Mouse (Mus musculus): Measurements from ENCODE around the gene Ctnna2. TPM values are rescaled to one million over a fixed set of nuclear protein-coding genes. Genes with fewer than 3 reads are reported as not detected.

Ctnna2 gene
- total and polyA plus RNA-seq, 2 experiments = not detected

GRCm38 (mm10) chr6:77743651-77744050 lies 235.8 kb downstream of the Ctnna2 start:
- H3K36me3 ChIP-seq (ENCODE audit: control insufficient read depth, insufficient read depth, low read length) = no peaks in the 10 kb centered on the region
- H3K79me2 ChIP-seq (ENCODE audit: control insufficient read depth, insufficient read depth, low read length) = no peaks in the 10 kb centered on the region
- DNase-seq (ENCODE audit: extremely low read depth, low read depth, low spot score) = no peak
- H3K9ac ChIP-seq (ENCODE audit: low read depth, low read length) = no peak overlapping the region
- no peaks in the 10 kb centered on the region for H3K27me3 ChIP-seq (ENCODE audit: control insufficient read depth, insufficient read depth, low read length)
- H3K27ac ChIP-seq (replicated peaks; ENCODE audit: insufficient read depth, low read depth, low read length) = no peak overlapping the region
- H3K4me3 ChIP-seq (ENCODE audit: insufficient read depth, low read depth, low read length) = no peak overlapping the region
- TF ChIP-seq POLR2A (IDR thresholded peaks at IDR 0.05; ENCODE audit: extremely low read depth, insufficient read depth, low read length) = no peak
- TF ChIP-seq CTCF (IDR thresholded peaks at IDR 0.05; ENCODE audit: low read depth, low read length) = no peak
- H3K4me1 ChIP-seq (ENCODE audit: control insufficient read depth, insufficient read depth, low read length) = no peaks in the 10 kb centered on the region

GRCm38 (mm10) chr6:77742988-77743387 lies 236.5 kb downstream of the Ctnna2 start:
- 84% methylated on average over 1 of the region's 1 CpGs for WGBS
- no peak for DNase-seq (ENCODE audit: extremely low read depth, low read depth, low spot score)
- H3K4me1 ChIP-seq (ENCODE audit: control insufficient read depth, insufficient read depth, low read length) = no peaks in the 10 kb centered on the region
- no peaks in the 10 kb centered on the region for H3K79me2 ChIP-seq (ENCODE audit: control insufficient read depth, insufficient read depth, low read length)
- no peak overlapping the region for H3K4me3 ChIP-seq (ENCODE audit: insufficient read depth, low read depth, low read length)
- no peaks in the 10 kb centered on the region for H3K36me3 ChIP-seq (ENCODE audit: control insufficient read depth, insufficient read depth, low read length)
- TF ChIP-seq CTCF (IDR thresholded peaks at IDR 0.05; ENCODE audit: low read depth, low read length) (no peak), POLR2A (IDR thresholded peaks at IDR 0.05; ENCODE audit: extremely low read depth, insufficient read depth, low read length) (no peak)
- H3K9ac ChIP-seq (ENCODE audit: low read depth, low read length) = no peak overlapping the region
- H3K27ac ChIP-seq (replicated peaks; ENCODE audit: insufficient read depth, low read depth, low read length) = no peak overlapping the region
- no peaks in the 10 kb centered on the region for H3K27me3 ChIP-seq (ENCODE audit: control insufficient read depth, insufficient read depth, low read length)

GRCm38 (mm10) chr6:77738640-77739039 lies 240.9 kb downstream of the Ctnna2 start:
- no peak overlapping the region for H3K27ac ChIP-seq (replicated peaks; ENCODE audit: insufficient read depth, low read depth, low read length)
- no peaks in the 10 kb centered on the region for H3K36me3 ChIP-seq (ENCODE audit: control insufficient read depth, insufficient read depth, low read length)
- no peaks in the 10 kb centered on the region for H3K79me2 ChIP-seq (ENCODE audit: control insufficient read depth, insufficient read depth, low read length)
- no peaks in the 10 kb centered on the region for H3K27me3 ChIP-seq (ENCODE audit: control insufficient read depth, insufficient read depth, low read length)
- no peak overlapping the region for H3K9ac ChIP-seq (ENCODE audit: low read depth, low read length)
- DNase-seq (ENCODE audit: extremely low read depth, low read depth, low spot score) = no peak
- 71% methylated on average over 4 of the region's 4 CpGs for WGBS
- no peak overlapping the region for H3K4me3 ChIP-seq (ENCODE audit: insufficient read depth, low read depth, low read length)
- no peaks in the 10 kb centered on the region for H3K4me1 ChIP-seq (ENCODE audit: control insufficient read depth, insufficient read depth, low read length)
- TF ChIP-seq CTCF (IDR thresholded peaks at IDR 0.05; ENCODE audit: low read depth, low read length) (no peak), POLR2A (IDR thresholded peaks at IDR 0.05; ENCODE audit: extremely low read depth, insufficient read depth, low read length) (no peak)

GRCm38 (mm10) chr6:77724952-77725299 lies 254.6 kb downstream of the Ctnna2 start:
- Histone ChIP-seq H3K4me3 (ENCODE audit: insufficient read depth, low read depth, low read length) (no peak overlapping the region), H3K36me3 (ENCODE audit: control insufficient read depth, insufficient read depth, low read length) (no peaks in the 10 kb centered on the region), H3K27ac (replicated peaks; ENCODE audit: insufficient read depth, low read depth, low read length) (no peak overlapping the region), H3K27me3 (ENCODE audit: control insufficient read depth, insufficient read depth, low read length) (no peaks in the 10 kb centered on the region), H3K9ac (ENCODE audit: low read depth, low read length) (no peak overlapping the region), H3K4me1 (ENCODE audit: control insufficient read depth, insufficient read depth, low read length) (no peaks in the 10 kb centered on the region), H3K79me2 (ENCODE audit: control insufficient read depth, insufficient read depth, low read length) (no peaks in the 10 kb centered on the region)
- no peak for DNase-seq (ENCODE audit: extremely low read depth, low read depth, low spot score)
- TF ChIP-seq CTCF (IDR thresholded peaks at IDR 0.05; ENCODE audit: low read depth, low read length) (no peak), POLR2A (IDR thresholded peaks at IDR 0.05; ENCODE audit: extremely low read depth, insufficient read depth, low read length) (no peak)
- WGBS = 80% methylated on average over 2 of the region's 2 CpGs

- WGBS = 78% methylated on average over 5 of the region's 5 CpGs
Observed at GRCm38 (mm10) chr6:77724042-77724951, 255.2 kb downstream of the Ctnna2 start.

GRCm38 (mm10) chr6:77694093-77694492 lies 285.4 kb downstream of the Ctnna2 start:
- TF ChIP-seq CTCF (IDR thresholded peaks at IDR 0.05; ENCODE audit: low read depth, low read length) = no peak
- TF ChIP-seq POLR2A (IDR thresholded peaks at IDR 0.05; ENCODE audit: extremely low read depth, insufficient read depth, low read length) = no peak
- Histone ChIP-seq H3K4me1 (ENCODE audit: control insufficient read depth, insufficient read depth, low read length) (no peaks in the 10 kb centered on the region), H3K36me3 (ENCODE audit: control insufficient read depth, insufficient read depth, low read length) (no peaks in the 10 kb centered on the region), H3K27me3 (ENCODE audit: control insufficient read depth, insufficient read depth, low read length) (no peaks in the 10 kb centered on the region), H3K27ac (replicated peaks; ENCODE audit: insufficient read depth, low read depth, low read length) (no peak overlapping the region), H3K79me2 (ENCODE audit: control insufficient read depth, insufficient read depth, low read length) (no peaks in the 10 kb centered on the region), H3K4me3 (ENCODE audit: insufficient read depth, low read depth, low read length) (no peak overlapping the region), H3K9ac (ENCODE audit: low read depth, low read length) (no peak overlapping the region)
- DNase-seq (ENCODE audit: extremely low read depth, low read depth, low spot score) = no peak

More at GRCm38 (mm10) chr6:77724042-77724951, 255.2 kb downstream of the Ctnna2 start:
- Histone ChIP-seq H3K9ac (ENCODE audit: low read depth, low read length) (no peak overlapping the region), H3K79me2 (ENCODE audit: control insufficient read depth, insufficient read depth, low read length) (no peaks in the 10 kb centered on the region), H3K36me3 (ENCODE audit: control insufficient read depth, insufficient read depth, low read length) (no peaks in the 10 kb centered on the region), H3K27ac (replicated peaks; ENCODE audit: insufficient read depth, low read depth, low read length) (no peak overlapping the region), H3K27me3 (ENCODE audit: control insufficient read depth, insufficient read depth, low read length) (no peaks in the 10 kb centered on the region), H3K4me3 (ENCODE audit: insufficient read depth, low read depth, low read length) (no peak overlapping the region), H3K4me1 (ENCODE audit: control insufficient read depth, insufficient read depth, low read length) (no peaks in the 10 kb centered on the region)
- DNase-seq (ENCODE audit: extremely low read depth, low read depth, low spot score) = no peak
- TF ChIP-seq POLR2A (IDR thresholded peaks at IDR 0.05; ENCODE audit: extremely low read depth, insufficient read depth, low read length) (no peak), CTCF (IDR thresholded peaks at IDR 0.05; ENCODE audit: low read depth, low read length) (no peak)
